Mouse (Mus musculus) heart, embryonic 11.5 days (tissue): ENCODE measurements around the gene Tm2d3. TPM values are rescaled to one million over a fixed set of nuclear protein-coding genes. Genes with fewer than 3 reads are reported as not detected.

ENCODE experiments used
- ATAC-seq: fragments of 200-750 bp; cut with Nextera tagmentation; replicated peaks from 2 replicates; pipeline ENCODE4 v1.8.0; 2017; ENCODE audit warnings: moderate library complexity; ENCODE audit not compliant: insufficient number of reproducible peaks, low FRiP score, low TSS enrichment
- H3K27ac ChIP-seq: fragments of 300-500 bp; sonication (generic); 2 replicates; pipeline ENCODE4 v1.5.1; 2014; ENCODE audit warnings: mild to moderate bottlenecking, low read depth, low read length
- H3K27me3 ChIP-seq: fragments of 300-500 bp; sonication (generic); 2 replicates; pipeline ENCODE4 v1.6.1; 2014; ENCODE audit warnings: mild to moderate bottlenecking, low read length, mixed read lengths; ENCODE audit not compliant: control insufficient read depth, insufficient read depth
- H3K36me3 ChIP-seq: fragments of 300-500 bp; sonication (generic); 2 replicates; pipeline ENCODE4 v1.6.1; 2014; ENCODE audit warnings: mild to moderate bottlenecking, low read length, moderate library complexity, mixed read lengths; ENCODE audit not compliant: control insufficient read depth, insufficient read depth
- H3K4me1 ChIP-seq: fragments of 300-500 bp; sonication (generic); 2 replicates; pipeline ENCODE4 v1.6.1; 2014; ENCODE audit warnings: low read length; ENCODE audit not compliant: control insufficient read depth, insufficient read depth
- H3K4me2 ChIP-seq: fragments of 300-500 bp; sonication (generic); 2 replicates; pipeline ENCODE4 v1.6.1; 2014; ENCODE audit warnings: mild to moderate bottlenecking, moderate library complexity
- H3K4me3 ChIP-seq: fragments of 300-500 bp; sonication (generic); 2 replicates; pipeline ENCODE4 v1.5.1; 2014; ENCODE audit warnings: low read depth, low read length
- H3K9ac ChIP-seq: fragments of 300-500 bp; sonication (generic); 2 replicates; pipeline ENCODE4 v1.6.1; 2014; ENCODE audit warnings: mild to moderate bottlenecking, low read depth, low read length, moderate library complexity
- H3K9me3 ChIP-seq: fragments of 300-500 bp; sonication (generic); replicated peaks from 2 replicates; pipeline ENCODE4 v1.6.1; 2016; ENCODE audit warnings: low read length; ENCODE audit not compliant: control insufficient read depth
- WGBS: fragments of 180-500 bp; shearing (Covaris S2); extraction: QIAGEN DNeasy Blood & Tissue Kit; methylation state at CpG from one replicate; pipeline ENCODE4 v1.1.7; 2014; ENCODE audit not compliant: insufficient replicate concordance; 5-methylcytosine and 5-hydroxymethylcytosine counted together
- polyA plus RNA-seq: library from polyadenylated mRNA; unstranded; fragments of >200 nt; fragmentation: Nextera tagmentation; extraction: Ambion mirVana; gene quantifications from 2 replicates; pipeline ENCODE4 v1.2.1, GENCODE M21; 2014

Gene Tm2d3
- polyA plus RNA-seq, 1 experiment from 2014 or later = 48.1 TPM

DNA sequence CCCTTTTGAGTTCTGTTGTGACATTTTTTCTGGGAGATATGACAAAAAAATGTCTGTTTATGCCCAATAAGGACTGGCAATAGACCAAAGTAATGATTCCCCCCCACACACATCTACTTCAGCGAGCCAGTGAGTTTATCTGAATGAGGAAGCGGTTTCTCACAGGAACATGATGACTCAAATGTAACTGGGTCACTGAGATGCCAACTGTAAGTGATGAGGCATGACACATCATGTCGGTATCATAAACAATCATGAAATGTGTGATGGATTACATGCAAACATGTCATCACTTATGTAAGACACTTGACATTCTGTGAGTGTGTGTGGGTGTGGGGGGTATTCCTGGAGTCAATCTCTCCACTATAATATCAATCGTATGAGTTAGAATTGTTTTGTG lies 23.3 kb downstream of the Tm2d3 start:
- Histone ChIP-seq H3K27me3 (no peaks in the 10 kb centered on the region), H3K4me1 (no peaks in the 10 kb centered on the region), H3K9me3 (no peaks in the 10 kb centered on the region), H3K9ac (no peak overlapping the region), H3K4me2 (no peak overlapping the region), H3K27ac (no peak overlapping the region), H3K36me3 (no peaks in the 10 kb centered on the region), H3K4me3 (no peak overlapping the region)
- ATAC-seq = no peak
- 67% methylated on average over 4 of the region's 4 CpGs for WGBS

DNA sequence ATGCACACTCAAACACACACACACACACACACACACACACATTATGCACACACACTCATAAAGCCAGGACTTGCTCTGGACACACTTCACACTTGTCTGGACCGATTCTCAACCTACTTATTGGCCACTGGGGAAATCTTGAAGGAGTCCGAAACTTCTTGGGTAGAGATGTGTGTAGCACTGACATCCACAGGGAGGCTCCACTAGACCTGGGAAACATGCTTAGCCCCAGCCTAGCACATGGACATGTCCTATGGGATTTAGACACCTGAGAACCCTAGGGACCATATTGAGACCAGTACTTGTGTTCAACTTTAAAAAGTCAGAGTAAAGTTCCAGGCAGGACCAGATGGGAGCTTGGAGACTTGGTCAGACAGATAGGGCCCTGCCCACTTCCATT lies 43.1 kb downstream of the Tm2d3 start:
- H3K9me3 ChIP-seq = no peaks in the 10 kb centered on the region
- WGBS = 85% methylated on average over 2 of the region's 2 CpGs

GRCm38 (mm10) chr7:65735261-65735660 lies 44.3 kb downstream of the Tm2d3 start:
- WGBS = 83% methylated on average over 3 of the region's 3 CpGs
- H3K27ac ChIP-seq = no peak overlapping the region
- H3K4me2 ChIP-seq = no peak overlapping the region
- no peak overlapping the region for H3K9ac ChIP-seq
- no peak for ATAC-seq
- no peaks in the 10 kb centered on the region for H3K36me3 ChIP-seq
- H3K27me3 ChIP-seq = no peaks in the 10 kb centered on the region
- H3K4me1 ChIP-seq = peaks cover 3% of the 10 kb centered on the region; the same call in 1 of the 2 replicates
- no peak overlapping the region for H3K4me3 ChIP-seq
- H3K9me3 ChIP-seq = no peaks in the 10 kb centered on the region

More for the DNA sequence above, 43.1 kb downstream of the Tm2d3 start:
- no peaks in the 10 kb centered on the region for H3K27me3 ChIP-seq
- no peak overlapping the region for H3K4me3 ChIP-seq
- peaks cover 3% of the 10 kb centered on the region; the same call in 1 of the 2 replicates for H3K4me1 ChIP-seq
- H3K4me2 ChIP-seq = no peak overlapping the region
- H3K27ac ChIP-seq = no peak overlapping the region
- H3K9ac ChIP-seq = no peak overlapping the region
- no peak for ATAC-seq
- no peaks in the 10 kb centered on the region for H3K36me3 ChIP-seq

GRCm38 (mm10) chr7:65737286-65738040 lies 46.5 kb downstream of the Tm2d3 start:
- Histone ChIP-seq H3K4me3 (no peak overlapping the region), H3K9me3 (no peaks in the 10 kb centered on the region), H3K27ac (no peak overlapping the region), H3K4me1 (peaks cover 3% of the 10 kb centered on the region; the same call in 1 of the 2 replicates), H3K9ac (no peak overlapping the region), H3K27me3 (no peaks in the 10 kb centered on the region), H3K4me2 (no peak overlapping the region), H3K36me3 (no peaks in the 10 kb centered on the region)
- WGBS = 56% methylated on average over 12 of the region's 12 CpGs
- no peak for ATAC-seq

- Histone ChIP-seq H3K4me2 (no peak overlapping the region), H3K27ac (no peak overlapping the region), H3K4me3 (no peak overlapping the region), H3K36me3 (no peaks in the 10 kb centered on the region), H3K9me3 (peaks cover 7% of the 10 kb centered on the region), H3K27me3 (no peaks in the 10 kb centered on the region), H3K9ac (no peak overlapping the region), H3K4me1 (no peaks in the 10 kb centered on the region)
- 91% methylated on average over 8 of the region's 8 CpGs for WGBS
- ATAC-seq = no peak
Observed at GRCm38 (mm10) chr7:65742857-65743256, 51.9 kb downstream of the Tm2d3 start.

GRCm38 (mm10) chr7:65747990-65748955 lies 57.3 kb downstream of the Tm2d3 start:
- no peaks in the 10 kb centered on the region for H3K27me3 ChIP-seq
- H3K9me3 ChIP-seq = peaks cover 7% of the 10 kb centered on the region
- no peaks in the 10 kb centered on the region for H3K4me1 ChIP-seq
- H3K9ac ChIP-seq = no peak overlapping the region
- no peak overlapping the region for H3K4me3 ChIP-seq
- no peak overlapping the region for H3K4me2 ChIP-seq
- no peak for ATAC-seq
- no peaks in the 10 kb centered on the region for H3K36me3 ChIP-seq
- 79% methylated on average over 11 of the region's 11 CpGs for WGBS
- H3K27ac ChIP-seq = no peak overlapping the region

Other genes with a start within 250 kb of the Tm2d3 start
- 13.3 and 32.3 TPM in 2 replicates for gene Tjp1, start 163.4 kb upstream of the Tm2d3 start, polyA plus RNA-seq
- gene Tarsl2, start 46.3 kb upstream of the Tm2d3 start, polyA plus RNA-seq = 18.9 and 19.5 TPM in 2 replicates
- gene Pcsk6, start 170.6 kb downstream of the Tm2d3 start, polyA plus RNA-seq = 5.7 and 6.1 TPM in 2 replicates